Mouse (Mus musculus) layer of hippocampus, adult 18-20 months (tissue): ENCODE measurements around the gene Mgrn1. TPM values are rescaled to one million over a fixed set of nuclear protein-coding genes. Genes with fewer than 3 reads are reported as not detected.
A peak's percentile ranks its signal among the peaks of the same experiment; 100 is the strongest.

Experiments
- DNase-seq, 2 experiments: peaks; one replicate each; pipeline ENCODE4 v3.0.0; 2022; ENCODE audit warnings: low spot score in 2 of 2
- total RNA-seq, 2 experiments: library from RNA; stranded (reverse); gene quantifications; 2 replicates each; pipeline ENCODE4 v1.2.3; 2021

Gene Mgrn1
- total RNA-seq, 2 experiments from 2014 or later, result 214 to 215 TPM

DNA sequence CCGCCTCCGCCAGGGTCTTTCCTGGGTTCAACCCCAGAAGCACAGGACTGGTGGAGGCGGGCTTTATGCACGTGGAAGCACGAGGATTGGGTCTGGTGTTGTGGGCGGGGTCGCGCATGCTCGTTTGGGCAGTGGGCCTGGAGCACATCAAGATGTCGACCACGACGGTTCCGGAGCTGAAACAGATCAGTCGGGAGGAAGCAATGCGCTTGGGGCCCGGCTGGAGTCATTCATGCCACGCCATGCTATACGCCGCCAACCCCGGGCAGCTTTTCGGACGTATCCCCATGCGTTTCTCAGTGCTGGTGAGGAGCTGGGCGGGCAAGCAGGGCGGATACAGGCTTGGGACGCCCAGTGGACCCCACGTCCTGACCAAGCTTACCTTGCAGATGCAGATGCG lies 52.9 kb downstream of the Mgrn1 start:
- peak; percentile 94 to 97 for DNase-seq

DNA sequence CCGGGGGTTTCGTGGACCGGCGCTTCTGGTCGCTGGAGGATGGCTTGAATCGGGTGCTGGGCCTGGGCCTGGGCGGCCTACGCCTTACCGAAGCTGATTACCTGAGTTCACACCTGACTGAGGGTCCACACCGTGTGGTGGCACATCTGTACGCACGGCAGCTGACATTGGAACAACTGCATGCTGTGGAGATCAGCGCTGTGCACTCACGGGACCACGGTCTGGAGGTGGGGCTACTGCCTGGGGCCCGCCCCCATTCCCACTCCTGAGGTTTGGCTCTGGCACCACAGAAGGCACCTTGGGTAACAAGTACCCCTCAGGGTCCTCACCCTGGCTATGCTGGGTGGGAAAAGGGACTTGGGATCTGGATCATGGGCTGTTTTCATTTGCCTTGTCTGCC lies 53.4 kb downstream of the Mgrn1 start:
- DNase-seq, result no peak

DNA sequence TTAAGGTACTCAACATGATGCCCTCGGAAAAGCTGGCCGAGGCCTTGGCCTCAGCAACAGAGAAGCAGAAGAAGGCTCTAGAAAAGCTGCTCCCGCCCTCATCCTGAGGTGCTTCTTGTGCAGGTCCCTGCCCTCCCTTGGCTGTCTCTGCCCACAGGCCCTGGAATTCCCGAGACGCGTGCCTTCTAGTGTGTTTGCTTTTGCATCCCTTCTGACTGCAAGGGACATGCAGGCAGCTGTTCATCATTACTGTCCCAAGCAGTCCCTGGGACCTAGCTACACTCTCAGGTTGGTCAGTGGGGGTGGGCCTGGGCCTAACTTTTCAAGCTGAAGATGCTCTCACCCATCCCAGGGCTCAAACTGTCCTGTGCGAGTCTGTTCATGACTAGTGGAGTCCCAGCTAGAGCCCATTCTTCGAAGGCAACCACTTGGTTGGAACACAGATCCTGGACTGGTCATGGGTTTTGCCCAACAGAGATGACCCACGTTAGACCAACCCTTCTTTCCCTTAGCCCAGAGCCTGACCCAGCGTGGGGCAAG lies 54.3 kb downstream of the Mgrn1 start:
- no peak for DNase-seq

DNA sequence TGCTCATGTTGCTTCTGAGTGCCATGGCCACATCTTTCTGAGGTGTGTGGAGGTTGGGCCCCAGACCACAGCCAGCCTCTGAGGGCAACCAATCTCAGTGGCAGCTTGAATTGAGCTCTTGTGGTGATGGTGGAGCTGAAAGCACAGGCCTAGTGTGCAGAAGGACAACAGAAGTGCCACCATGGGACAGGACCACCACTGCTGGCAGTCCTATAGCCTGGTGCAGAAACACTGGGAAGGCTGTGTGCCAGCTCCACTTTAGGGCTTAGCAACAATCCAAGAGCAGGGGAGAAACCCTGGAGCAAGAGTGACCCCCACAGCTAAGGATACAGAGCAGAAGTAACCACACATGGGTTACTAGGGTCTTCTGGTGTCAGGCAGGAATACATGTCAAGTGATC lies 55.0 kb downstream of the Mgrn1 start:
- DNase-seq, result no peak

DNA sequence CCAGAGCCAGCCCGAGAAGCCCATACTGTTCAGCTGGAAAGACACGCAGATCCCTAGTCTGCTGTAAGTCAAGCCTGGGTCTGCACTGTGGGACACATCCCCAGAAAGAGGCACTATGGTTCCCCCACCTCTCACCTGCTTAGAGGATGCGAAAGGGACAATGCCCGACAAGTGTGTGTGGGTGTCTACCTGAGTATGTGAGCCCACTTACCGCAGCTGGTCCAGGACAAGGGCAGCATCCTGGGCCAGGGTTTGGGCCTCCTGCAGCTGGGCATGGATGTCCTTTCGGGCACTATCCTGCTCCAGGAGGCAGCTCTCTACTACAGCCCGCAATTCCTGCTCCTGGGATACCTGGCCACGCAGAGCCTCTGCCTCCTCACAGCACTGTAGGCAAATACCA lies 56.8 kb downstream of the Mgrn1 start:
- DNase-seq, result no peak

DNA sequence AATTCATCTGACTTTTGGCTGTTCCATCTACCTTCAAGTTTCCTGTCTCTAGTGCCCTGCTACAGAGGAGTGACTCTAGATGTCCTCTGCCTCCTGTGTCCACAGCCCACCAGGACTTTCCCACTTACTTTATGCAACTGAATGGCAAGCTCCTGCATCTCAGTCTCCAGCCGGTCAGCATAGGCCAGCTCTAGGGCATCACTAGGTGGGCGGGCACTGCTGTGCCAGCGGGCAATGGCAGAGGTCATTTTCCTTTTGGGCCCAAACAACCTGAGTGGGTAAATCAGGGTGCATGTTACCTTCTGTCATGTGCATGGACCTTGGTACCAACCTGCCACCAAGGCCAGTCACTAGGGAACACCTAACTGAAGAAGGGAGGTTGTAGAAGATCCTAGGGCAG lies 57.4 kb downstream of the Mgrn1 start:
- DNase-seq, result no peak

DNA sequence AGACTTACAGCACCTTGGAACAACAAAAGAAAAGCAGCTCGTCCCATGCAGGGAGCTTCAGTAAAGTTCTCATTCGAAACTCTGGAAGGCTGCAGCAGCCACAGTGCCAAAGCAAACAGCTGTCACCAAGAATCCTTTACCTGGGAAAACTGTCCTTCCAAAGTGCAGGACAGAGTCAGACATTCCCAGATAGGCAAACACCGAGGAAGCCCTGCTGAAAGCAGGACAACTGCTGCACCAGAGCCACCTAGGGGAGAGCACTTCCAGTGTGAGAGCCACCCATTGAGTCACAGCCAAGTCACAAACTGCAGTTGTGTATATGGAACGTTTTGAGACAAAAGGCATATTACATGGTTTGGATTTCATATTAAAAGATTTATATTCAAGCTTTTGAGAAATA lies 59.4 kb downstream of the Mgrn1 start:
- peak in 1 of 2 experiments; percentile 7 for DNase-seq

DNA sequence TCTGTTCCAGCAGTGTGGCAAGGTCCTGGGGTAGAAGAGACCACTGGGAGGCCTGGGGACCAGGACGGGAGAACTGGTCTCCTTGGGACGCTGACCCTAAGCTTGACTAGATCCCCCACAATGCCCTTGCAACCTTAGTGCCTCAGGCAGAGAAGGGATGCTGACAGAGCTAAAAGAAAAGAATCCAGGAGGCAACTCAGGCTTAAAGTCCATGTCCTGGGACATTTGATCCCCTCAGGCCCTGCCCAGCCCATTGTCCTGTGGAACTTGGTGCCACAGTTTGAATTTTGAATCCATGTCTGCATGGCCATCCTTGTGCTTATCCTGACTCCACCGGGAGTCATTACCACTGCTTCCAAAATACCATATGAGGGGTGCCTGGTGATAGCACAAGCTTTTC lies 60.1 kb downstream of the Mgrn1 start:
- no peak for DNase-seq

DNA sequence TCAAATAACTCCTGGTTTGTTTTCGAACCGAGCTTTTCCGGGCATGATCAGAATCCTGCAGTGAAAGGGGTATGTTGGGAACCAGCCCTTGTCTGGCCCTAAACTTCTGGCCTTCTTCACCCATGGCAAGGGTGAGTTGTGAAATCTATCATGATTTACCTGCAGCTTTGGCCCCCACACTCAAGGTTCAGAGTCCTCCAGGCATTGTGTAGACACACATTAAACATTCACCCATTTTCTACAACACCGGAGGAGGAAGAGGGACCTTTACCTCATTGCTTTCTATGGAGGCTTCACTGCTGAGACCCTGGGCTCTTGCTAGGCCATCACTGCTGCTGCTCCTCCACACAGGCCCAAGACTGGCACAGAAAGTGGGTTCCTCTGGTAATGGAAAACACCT lies 61.3 kb downstream of the Mgrn1 start:
- no peak for DNase-seq

DNA sequence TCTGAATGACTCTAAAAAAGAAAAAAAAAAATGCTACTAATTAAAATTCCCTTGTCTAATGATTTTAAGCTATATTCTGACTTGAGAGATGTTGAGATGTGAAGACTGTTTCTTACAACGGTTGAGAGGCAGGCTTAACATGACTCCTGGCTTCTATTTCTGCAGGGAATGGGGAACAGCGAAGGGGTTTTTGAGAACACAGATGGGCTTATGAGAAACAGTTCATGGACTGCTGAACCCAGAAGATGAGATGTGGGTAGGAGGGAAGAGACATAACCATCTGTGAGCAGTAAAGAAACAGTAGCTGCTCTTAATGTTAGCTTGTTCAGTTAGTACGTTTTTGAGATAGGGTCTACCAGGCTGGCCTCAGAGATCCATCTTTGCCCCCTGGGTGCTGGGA lies 70.6 kb downstream of the Mgrn1 start:
- DNase-seq, result no peak

DNA sequence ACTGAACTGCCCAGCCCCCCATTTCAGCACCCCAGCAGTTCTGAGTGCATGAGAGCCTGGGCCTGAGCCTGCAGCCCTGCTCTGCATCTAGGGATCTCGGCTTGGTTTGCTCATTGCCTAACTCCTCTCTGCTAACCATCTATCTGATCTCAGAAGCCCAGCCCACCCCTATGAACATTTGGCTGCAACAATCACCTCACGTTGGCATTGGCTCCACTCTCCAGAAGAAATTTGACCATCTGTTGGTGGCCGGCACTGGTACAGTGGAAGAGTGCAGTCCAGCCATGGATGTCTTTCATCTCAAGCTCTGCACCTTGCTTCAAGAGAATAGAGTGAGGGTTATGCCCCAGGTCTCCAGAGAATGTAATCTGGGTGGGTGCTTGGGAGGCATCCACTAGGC lies 71.4 kb downstream of the Mgrn1 start:
- DNase-seq, result no peak

DNA sequence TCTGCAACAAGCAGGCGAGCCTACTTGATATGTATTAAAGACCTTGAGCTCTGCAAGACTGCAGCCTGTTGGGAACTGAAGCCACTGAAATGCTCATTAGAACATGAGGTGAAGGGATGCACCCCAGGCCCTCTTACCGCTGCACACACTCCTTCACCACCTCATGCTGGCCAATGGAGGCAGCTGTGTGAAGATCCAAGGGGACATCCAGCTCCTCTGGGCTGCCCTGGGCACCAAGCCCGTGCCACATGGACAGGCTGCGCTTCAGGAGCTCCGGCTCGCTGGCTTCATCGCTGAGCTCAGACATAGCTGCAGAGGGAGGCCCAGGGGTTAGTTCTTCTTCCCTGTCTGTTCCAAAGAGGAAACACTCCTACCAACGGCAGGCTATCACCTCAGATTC lies 74.2 kb downstream of the Mgrn1 start:
- no peak for DNase-seq

DNA sequence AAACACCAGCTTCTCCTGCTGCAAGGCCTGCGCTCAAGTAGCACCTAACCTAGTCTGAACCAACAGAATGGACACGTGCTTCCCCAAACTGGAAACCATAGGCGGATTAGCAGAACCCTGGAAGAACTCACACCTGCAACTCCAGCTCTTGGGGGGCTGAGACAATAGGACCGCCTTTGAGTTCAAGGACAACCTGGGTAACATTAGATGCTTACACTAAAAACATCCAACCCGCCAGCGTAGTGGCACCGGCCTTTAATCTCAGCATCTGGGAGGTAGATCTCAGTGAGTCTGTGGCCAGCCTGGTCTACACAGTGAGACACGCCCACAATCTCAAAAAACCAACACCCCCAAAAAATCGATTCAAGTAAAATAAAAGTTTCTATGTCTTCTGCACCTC lies 77.3 kb downstream of the Mgrn1 start:
- no peak for DNase-seq

DNA sequence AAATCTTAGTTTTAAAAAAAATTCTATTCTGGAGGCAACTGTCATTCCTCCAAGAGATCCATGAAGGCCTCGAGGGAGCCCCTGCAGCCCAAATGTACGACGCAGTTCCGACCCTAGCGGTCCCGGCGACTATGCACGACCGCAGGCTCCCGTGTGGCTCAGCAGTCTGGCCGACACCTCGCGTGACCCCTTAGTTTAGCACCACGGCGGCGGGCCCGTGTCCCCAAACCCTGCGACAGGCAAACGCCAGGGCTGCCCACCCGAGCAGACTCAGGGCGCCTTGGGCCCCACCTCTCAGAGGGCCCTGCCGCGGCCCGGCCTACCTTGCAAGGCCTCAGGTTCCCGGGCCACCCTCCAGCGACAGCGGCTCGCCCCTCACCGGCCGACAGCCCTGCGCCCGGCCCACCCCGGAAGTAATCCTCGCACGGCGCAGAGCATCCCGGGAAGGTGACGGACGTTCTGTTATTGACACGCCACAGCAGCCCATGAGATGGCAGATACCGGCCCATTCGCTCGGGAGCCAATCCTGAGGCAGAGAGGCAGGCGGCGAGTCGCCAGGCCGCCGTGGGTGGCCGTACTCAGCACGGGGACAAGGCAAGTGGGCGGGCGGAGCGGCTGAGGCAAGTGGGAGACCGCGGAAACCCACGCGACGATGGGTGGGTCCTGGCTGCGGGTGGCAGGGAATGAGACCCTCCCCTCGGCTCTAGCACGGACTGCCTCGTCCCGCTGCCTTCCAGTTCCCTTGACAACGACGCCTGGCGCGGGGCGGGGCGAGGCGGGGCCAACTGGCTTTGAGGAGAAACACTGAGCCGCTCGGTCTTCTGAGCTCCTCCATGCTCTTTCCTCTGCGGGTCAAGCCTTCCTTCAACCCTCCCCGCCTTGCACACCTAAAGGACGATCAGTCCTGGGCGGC lies 78.0 kb downstream of the Mgrn1 start, which contains the start of gene Anks3:
Gene Anks3, minus strand, starts transcription at position 409 of the 913 bp plus-strand sequence.
- DNase-seq, result peak; percentile 100

DNA sequence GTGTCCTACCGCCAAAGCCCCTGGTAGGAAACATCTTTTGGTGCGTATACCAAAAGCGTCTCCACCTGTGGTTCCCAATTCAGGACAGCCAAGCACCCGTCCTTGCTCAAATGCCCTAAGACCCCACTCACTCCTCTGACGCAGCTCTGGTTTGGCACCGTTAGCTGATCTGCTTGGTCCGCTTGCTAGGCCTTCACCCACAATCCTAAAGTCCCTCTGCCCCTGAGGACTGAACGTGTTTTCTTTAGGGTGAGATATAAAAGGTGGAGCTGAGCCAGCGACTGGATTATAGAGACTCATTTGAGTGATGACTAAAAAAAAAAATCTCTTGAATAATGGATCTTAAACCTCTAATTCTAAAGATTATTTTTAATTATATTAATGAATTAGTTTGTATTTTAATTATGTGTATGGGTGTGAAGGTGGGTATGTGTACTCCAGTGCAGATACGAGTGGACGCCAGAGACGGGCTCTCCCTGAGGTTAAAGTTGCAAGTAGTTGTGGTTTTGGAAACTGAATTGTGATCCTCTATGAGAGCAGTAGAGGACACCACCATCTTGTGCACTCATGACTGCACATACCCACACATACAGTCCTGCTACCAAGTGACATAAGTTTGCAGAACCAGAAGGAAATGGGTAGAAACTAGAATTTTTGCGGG lies 78.8 kb downstream of the Mgrn1 start:
- no peak for DNase-seq

DNA sequence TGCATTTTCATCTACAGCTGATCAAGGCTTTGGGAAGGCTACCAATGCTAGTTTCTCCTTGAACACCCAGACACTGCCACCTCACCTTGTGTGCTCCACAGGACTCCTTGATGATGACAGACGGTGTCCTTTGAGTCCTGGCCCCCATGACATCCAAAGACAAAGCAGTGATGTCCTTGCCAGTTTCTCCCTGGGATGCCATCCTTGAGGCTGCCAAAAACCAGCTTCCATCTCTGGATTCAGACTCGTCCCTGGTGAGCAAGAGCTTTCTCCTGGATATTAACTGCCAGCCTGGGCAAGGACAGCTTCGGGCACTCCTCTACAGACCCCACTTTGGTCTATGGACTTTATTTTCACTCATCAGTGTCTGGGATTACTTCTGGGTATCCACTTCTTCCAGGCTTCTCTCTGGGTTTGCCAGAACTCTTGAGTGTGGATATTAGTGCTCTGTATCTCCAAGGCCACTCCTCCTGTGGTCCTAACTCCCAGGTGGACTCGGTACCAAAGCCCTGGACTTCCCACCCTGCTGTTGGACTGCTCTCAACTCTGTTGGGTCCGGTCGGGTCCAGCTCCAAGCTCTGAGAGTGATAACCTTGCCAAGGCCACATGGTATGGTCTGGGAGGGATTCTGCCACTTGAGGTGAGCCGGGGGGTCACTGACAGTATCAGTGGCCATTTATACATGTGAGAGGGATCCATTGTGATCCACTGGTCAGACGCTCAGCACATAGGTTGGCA lies 79.5 kb downstream of the Mgrn1 start:
- no peak for DNase-seq

DNA sequence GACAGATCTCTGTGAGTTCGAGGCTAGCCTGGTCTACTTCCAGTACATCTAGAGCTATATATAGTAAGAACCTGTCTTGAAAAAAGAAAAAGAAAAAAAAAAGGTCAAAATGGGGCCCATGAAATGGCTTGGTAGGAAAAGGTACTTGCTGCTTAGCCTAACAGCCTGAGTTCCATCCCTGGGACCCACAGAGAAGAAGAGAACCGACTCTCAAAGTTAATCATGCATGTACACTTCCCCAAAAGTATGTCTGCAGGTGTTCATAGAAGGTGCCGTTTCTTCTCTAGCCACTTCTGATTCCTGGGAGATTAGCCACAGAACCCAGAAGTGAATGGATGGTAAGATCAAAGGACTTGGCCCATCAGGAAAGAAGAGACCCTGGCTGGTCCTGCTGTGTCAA lies 82.4 kb downstream of the Mgrn1 start:
- DNase-seq, result no peak

DNA sequence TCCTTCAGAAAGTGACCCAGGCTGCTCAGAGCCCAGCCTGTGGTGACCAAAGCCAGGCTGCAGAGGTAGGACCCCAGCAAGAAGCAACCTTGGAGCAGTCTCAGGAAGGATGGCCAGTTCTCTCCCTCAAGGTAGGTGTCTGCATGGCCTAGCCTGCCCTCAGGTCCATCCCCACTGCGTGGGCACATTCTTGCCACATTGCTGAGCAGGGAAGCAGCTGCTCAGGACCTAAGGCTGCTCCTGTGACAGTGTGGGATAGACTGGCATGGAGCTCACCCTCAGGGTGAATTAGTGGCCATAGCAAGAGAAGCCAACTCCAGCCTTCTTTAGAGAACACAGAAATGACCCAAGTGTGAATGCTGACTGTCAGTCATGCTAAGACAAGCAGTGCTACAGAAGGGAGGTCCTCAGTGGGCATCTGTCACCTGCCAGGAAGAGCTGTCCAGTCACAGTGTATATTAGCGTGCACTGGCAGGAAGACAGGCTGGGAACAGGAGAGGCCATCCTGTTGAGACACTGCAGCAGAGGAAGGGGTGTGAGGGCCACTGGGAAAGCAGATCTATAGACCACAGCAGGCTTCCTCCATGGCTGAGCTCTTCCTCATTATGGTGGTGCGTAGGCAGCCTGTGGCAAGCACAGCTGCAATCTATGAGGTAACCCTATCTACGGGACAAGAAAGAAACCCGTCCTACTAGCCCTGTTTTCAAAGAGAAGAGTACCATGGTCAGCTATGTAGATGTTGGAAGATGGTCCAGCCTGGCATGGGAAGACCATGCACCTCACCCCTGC lies 83.2 kb downstream of the Mgrn1 start:
- no peak for DNase-seq

DNA sequence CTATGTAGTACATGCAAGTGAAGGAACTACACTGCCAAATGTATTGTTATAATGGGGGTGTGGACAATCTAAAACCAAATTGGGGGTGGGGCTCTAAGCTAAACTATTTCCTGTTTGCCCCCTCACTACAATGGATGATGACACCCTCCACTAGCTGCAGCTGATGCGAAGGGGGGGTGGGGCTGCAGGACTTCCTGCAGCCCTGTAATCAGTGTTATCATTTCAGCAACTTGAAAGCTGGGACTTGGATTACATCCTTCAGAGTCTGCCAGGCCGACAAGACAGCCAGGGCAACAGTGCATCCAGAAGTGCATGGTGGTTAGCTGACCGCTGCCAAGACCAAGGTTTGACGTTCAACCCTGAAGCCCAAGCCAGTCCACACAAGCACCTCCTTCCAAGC lies 85.6 kb downstream of the Mgrn1 start:
- no peak for DNase-seq

DNA sequence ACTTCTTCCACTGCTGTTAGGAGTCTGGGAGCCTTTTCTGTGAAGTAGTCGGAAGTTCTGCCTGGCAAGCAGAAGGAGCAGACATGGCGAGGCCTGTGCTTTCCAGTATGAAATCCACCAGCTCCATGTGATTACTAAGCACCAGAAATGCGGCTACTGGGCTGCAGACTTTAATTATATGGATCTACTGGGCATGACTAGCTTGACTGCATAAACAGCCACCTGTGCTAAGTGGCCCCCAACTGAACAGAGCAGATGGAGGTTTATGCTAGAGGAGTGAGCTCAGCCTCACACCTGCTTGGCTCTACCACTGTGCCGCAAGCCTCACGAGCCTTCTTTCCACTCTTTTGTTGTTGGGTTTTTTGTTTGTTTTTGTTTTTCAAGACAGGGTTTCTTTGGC lies 88.5 kb downstream of the Mgrn1 start:
- no peak for DNase-seq

DNA sequence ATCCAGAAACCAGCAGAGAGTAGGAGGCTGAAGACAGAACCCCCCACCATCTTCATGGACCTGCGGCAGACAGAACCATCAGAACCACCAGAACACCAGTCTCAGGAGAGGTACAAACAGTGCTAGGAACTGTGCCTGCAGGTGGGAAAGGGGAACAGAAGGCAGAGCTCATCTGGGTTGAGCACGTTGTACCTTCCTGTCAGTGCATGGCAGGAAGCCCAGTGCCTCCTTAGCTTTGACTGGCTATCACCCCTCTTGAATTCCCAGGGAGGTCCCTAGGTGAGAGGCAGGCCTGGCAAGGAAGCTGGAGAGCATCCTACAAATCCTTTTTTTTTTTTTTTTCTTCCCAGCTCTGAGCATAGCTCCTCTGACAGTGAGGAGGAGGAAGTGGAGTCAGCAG lies 90.1 kb downstream of the Mgrn1 start:
- no peak for DNase-seq
